Mouse (Mus musculus): ENCODE results near the gene Megf8. TPM values are rescaled to one million over a fixed set of nuclear protein-coding genes. Genes with fewer than 3 reads are reported as not detected.

Gene Megf8
- total RNA-seq (2021) = 10 to 100 TPM; 16.3 to 16.6 TPM
- long read RNA-seq, experiment 1, partial matches to known transcripts = 13 of 13 reads
- long read RNA-seq, experiment 1, other reads (novel, unspliced or antisense) = 0 of 13 reads
- long read RNA-seq, experiment 2, partial matches to known transcripts = 16 of 16 reads
- long read RNA-seq, experiment 2, other reads (novel, unspliced or antisense) = 0 of 16 reads

- intact Hi-C loops (cut with DNase I) = loop anchor here (5.0 kb wide), 2 partner anchors 69 to 239 kb away; no protein-coding TSS in a partner anchor
- DNase-seq = peak; percentile 84 to 94
Observed at GRCm38 (mm10) chr7:25316532-25317445, at the start of gene Megf8. TSS of gene Megf8 (plus strand) at chr7:25317164.

- intact Hi-C loops (cut with DNase I) = no loop called here
- peak in 1 of 2 experiments; percentile 97 for DNase-seq
Observed at GRCm38 (mm10) chr7:25267301-25267750, 49.6 kb upstream of the Megf8 start, which contains the start of gene Cic. TSS of gene Cic (plus strand) at chr7:25267704.

DNA sequence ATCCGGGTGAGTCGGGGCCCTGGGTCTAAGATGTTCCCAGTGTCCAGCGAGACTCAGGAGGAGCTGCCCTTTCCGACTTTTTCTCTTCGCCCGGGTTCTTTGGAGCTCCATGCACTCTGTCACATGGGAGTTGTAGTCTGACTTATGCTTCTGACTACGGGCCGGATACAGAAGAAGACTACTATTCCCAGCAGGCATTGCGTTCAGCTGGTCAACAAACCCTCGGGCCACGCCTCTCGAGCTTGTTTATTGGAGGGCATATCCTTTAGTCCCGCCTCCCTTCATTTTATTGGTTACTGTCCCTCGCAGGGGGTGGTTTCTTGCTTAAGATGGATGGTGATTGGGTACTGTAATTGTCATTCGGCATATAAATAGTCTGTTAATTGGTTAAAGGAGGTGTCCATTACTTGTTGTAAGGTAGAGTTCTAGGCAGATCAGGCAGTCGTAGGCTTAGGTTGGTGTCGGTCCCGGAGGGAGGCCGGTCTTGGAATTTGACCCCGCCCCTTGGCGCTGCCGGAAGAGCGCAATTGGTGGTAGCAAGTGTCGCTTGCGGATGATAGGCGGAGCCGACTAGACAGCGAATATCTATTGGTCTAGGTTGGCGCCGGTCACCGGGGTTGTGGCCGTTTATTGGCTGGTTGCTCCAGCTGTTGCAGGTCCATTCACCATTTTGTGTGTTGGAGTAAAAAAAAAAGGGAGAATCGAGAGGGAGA, 49.1 kb upstream of the Megf8 start:
- peak; percentile 98 for DNase-seq
- intact Hi-C loops (cut with DNase I) = no loop called here

DNA sequence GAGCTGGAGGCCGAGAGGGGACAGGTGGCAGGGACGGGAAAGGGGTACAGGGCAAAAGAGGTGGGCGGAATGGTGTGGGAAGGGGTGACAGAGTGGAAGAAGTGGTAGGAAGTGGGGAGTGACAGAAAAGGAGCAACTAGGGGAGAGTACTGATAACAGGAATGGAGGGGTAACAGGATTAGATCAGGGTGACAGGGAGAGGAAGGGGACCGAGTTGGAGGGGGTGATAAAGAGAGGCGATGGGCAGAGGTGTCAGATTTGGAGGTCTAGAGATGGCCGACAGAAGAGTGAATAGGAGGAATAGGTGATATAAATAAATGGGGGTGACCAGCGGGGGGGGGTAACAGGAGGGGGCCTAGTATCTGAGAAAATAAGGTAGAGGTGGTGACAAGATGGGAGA, 48.4 kb upstream of the Megf8 start:
- intact Hi-C loops (cut with DNase I) = no loop called here
- DNase-seq = no peak

DNA sequence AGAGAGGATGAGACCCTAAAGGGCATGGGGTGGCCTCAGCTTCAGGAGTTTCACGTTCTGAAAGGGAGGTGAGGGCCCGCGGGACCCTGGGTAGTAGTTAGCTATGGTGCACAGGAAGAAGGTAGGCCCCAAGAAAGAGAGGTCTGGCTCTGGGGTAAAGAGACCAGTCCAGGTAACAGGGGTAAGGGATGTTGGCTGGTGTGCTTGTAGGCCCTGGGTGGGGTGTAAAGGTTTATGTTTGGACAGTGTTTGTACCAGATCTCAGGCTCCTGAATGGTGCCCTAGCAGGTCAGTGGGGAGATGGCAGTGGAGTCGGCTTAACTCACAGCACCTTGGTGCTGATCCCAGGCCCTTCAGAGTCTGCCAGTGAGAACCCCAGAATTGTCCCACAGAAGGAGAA, 47.9 kb upstream of the Megf8 start:
- DNase-seq = peak in 1 of 2 experiments; percentile 15
- intact Hi-C loops (cut with DNase I) = no loop called here

DNA sequence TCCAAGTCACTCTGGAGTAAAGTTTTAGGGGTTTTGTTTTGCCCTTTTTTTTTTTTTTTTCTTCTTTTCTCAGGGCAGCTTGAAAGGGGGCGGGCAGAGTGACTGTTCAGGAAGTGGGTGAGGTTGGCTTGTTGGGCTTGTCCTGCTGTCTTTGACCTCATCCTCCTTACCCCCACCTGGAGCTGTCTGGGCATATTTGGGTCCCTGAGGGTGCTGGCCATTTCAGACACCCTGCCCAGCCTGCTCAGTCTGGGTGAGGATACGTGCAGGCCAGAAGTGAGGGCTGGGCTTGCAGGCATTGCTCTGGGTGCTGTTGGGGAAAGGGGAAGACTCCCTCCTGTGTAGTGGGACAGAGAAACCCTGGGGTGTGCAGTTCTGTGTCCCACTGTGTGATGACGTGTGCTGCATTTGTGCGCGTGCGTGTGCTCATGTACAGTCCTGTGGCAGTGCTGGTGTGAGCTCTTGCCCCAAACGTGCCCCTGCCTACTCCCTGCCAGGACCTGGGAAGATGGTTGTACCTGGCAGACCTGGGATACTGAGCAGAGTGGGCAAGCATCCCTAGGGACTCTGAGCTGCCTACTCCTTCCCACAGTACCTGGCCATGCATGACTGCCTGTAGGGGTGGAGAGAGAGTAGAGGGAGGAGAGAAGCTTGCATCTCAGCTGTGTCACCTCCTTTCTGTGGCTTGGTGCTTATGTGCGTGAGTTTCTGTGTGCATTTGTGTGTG, 47.3 kb upstream of the Megf8 start:
- intact Hi-C loops (cut with DNase I) = loop anchor here (2.0 kb wide), 1 partner anchor 25 kb away; no protein-coding TSS in a partner anchor
- DNase-seq = peak in 1 of 2 experiments; percentile 22

GRCm38 (mm10) chr7:25270652-25271633, 46.0 kb upstream of the Megf8 start:
- intact Hi-C loops (cut with DNase I) = loop anchor here (2.0 kb wide), 1 partner anchor 26 kb away; no protein-coding TSS in a partner anchor
- peak in 1 of 2 experiments; percentile 13 for DNase-seq

DNA sequence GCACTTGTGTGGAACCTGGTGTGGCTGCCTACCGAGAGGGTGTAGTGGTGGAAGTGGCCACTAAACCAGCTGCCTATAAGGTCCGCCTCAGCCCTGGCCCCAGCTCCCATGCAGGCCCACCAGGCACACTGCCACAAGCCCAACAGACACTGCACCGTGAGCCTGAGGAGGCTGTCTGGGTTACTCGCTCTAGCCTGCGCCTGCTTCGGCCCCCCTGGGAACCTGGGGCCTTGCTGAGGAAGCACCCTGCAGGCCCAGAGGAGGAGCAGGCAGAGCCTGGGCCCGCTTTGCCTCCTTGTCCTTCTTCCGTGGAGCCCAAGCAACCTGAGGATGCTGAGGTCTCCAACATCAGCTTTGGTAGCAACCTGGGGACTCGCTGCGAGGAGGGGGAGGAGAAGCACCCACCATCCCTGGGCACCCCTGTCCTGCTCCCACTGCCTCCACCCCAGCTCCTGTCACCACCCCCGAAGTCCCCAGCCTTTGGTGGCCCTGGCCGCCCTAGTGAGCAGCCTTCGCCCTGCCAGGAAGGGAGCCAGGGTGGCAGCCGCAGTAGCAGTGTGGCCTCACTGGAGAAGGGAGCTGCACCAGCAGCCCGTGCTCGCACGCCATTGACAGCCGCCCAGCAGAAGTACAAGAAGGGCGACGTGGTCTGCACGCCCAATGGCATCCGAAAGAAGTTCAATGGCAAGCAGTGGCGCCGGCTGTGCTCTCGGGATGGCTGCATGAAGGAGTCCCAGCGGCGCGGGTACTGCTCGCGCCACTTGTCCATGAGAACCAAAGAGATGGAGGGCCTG, 45.1 kb upstream of the Megf8 start:
- intact Hi-C loops (cut with DNase I) = loop anchor here (2.0 kb wide), 1 partner anchor 27 kb away; no protein-coding TSS in a partner anchor
- peak in 1 of 2 experiments; percentile 13 for DNase-seq

GRCm38 (mm10) chr7:25272445-25273258, 44.3 kb upstream of the Megf8 start:
- DNase-seq = no peak
- intact Hi-C loops (cut with DNase I) = no loop called here

DNA sequence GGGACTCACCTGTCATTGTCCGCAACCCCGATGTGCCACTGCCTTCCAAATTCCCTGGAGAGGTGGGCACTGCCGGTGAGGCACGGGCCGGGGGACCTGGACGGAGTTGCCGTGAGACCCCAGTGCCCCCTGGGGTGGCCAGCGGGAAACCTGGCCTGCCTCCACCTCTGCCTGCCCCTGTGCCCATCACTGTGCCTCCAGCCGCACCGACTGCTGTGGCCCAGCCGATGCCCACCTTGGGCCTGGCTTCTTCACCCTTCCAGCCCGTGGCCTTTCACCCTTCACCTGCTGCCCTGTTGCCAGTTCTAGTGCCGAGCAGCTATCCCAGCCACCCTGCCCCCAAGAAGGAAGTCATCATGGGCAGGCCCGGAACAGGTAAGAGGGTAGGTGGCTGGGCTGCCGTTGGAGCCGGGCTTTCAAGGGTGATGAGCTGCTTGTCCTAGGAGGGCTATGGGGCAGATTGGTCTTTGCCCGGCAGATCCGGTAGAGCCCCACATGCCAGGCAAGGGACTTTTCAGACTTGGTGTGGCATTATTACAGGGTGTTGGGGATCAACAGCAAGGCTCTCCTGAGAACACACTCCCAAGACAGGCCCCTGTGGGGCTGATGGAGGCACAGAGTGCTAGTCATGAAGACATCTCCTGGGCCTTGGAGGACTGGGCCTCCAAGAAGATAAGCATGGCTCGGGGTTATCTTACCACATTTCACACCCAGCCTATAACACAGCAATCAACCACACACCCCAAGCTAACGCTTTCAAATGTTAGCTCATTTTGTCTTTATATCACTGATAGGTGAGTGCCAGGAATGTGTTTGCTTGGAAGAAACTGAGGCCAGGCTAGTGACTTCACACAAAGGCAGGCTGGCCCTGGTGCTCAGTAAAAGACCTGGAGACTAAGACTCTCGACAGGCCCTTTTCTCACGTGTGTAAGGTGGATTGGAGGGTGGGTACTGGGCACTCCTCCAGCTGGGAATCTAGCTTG, 43.4 kb upstream of the Megf8 start:
- DNase-seq = no peak
- intact Hi-C loops (cut with DNase I) = no loop called here

DNA sequence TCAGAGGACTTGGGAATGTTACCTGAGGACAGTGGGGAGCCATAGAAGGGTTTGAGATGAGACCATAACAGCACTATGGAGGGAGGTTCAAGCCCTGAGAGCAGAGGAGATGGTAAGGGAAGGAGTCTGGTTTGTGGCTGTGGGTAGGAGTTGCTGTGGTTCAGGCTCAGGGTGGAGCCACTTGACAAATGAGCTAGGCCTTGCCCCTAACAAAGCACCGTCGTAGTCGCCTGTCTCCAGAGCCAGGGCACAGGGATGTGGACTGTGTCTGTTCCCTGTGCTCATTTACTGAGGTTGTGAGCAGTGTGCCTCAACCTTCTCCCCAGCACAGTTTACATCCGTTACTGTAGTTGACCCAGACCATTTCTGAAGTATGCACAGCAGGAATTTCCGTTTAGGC, 42.4 kb upstream of the Megf8 start:
- DNase-seq = no peak
- intact Hi-C loops (cut with DNase I) = no loop called here

DNA sequence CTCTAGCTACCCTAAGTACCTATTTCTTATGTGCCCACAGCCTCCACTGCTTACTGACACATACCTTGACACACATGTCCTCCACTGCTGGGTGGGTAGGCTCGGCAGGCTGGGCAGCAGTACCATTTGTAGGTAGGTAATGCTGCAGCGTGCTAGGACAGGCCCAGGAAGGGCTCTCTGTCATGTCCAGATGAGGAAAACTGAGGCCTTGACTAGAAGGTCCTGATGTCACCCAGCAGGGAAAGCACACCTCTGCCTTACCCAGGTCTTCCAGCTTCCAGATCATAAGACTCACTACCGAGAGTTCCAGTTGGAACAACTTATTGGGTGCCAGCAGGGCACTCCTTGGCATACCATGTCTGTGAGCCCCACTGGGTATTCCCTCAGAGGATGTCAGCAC, 42.0 kb upstream of the Megf8 start:
- intact Hi-C loops (cut with DNase I) = no loop called here
- DNase-seq = no peak

GRCm38 (mm10) chr7:25275555-25276298, 41.2 kb upstream of the Megf8 start:
- DNase-seq = no peak
- intact Hi-C loops (cut with DNase I) = no loop called here

DNA sequence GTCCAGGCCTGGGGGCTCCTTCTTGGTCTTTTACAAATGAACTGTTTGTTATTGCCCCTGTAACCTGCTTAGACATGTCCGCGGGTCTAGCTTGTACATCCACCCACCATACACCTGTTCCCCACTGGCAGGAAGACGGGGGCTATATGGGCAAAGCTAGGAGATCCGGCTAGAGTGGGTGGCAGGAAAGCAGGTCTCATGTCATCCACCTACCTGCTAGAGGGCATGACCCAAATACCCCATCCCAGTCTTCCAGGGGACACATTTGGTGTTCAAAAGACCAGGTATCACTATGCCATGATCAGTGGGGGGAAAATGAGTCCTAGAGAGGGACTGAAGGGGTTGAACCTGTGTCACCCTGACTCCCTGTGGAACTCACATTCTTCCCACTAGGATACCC, 39.6 kb upstream of the Megf8 start:
- no peak for DNase-seq
- intact Hi-C loops (cut with DNase I) = no loop called here

- no peak for DNase-seq
- intact Hi-C loops (cut with DNase I) = no loop called here
Observed at GRCm38 (mm10) chr7:25277998-25278340, 39.0 kb upstream of the Megf8 start.

All from gastrocnemius, postnatal 36 days (tissue).